In the genomic region with DNA sequence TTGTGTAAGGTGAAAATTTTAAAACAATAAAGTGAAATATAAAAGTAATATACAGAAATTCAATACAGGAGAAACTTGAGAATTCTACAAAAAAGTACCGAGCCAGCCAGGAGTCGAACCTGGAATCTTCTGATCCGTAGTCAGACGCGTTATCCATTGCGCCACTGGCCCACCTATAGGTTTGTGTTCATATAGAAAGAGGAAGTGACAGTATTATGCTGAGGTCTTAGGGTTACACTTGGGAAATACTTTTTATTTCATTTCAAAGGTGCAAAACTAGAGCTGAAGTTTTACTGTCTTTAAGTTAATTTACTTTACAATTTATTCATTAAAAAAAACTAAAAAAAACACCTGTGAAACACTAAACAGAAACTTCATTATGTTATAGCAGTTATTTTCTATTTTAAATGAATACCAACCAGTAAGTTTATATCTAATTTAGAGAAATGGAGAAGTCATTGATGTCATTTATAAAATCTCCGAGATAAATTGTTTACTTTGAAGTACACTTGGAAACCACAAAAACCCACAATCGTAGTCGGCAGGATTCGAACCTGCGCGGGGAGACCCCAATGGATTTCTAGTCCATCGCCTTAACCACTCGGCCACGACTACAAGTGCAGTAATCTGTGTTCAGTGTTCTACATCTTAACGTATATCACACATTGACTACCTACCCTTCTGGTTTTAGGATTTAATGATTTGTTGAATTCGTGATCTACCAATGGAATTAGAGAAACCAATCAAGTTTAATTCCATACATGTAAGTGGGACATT, we compare ENCODE assay signal across 8 mouse cellular contexts. TPM values are rescaled to one million over a fixed set of nuclear protein-coding genes. Genes with fewer than 3 reads are reported as not detected.
DNase-seq lines count a peak whose midpoint lies in the region; ATAC-seq and TF ChIP-seq lines count a peak whose summit lies in the region.

No protein-coding gene starts in this region.

- peak overlapping the region; percentile 61 for H3K4me2 ChIP-seq in heart, embryonic 11.5 days

- ATAC-seq in heart, embryonic 11.5 days (replicated peaks; ENCODE audit: insufficient number of reproducible peaks, low FRiP score, low TSS enrichment): peak; percentile 82

- H3K4me3 ChIP-seq in E14TG2a.4 (replicated peaks; ENCODE audit: low read length): peak overlapping the region; percentile 76
- H3K4me3 ChIP-seq in heart, embryonic 11.5 days (ENCODE audit: low read depth, low read length): peak overlapping the region; percentile 33
- no peak overlapping the region for H3K4me3 ChIP-seq in layer of hippocampus, adult 2 months

- no peak for TF ChIP-seq CTCF in E14TG2a.4 (conservative IDR thresholded peaks at IDR 0.05; ENCODE audit: low read length)
- TF ChIP-seq CTCF in layer of hippocampus, adult 2 months (conservative IDR thresholded peaks at IDR 0.05): no peak

- H3K36me3 ChIP-seq in E14TG2a.4 (ENCODE audit: insufficient read depth, low read length): no peaks in the 10 kb centered on the region
- H3K36me3 ChIP-seq in heart, embryonic 11.5 days (ENCODE audit: control insufficient read depth, insufficient read depth, low read length): no peaks in the 10 kb centered on the region

- H3K27ac ChIP-seq in heart, embryonic 11.5 days (ENCODE audit: low read depth, low read length): no peak overlapping the region
- no peak overlapping the region for H3K27ac ChIP-seq in layer of hippocampus, adult 2 months

- no peak overlapping the region for H3K9ac ChIP-seq in heart, embryonic 11.5 days (ENCODE audit: low read depth, low read length)

- DNase-seq in 416B (ENCODE audit: low read depth): peak; percentile 83
- peak; percentile 96 for DNase-seq in embryo, embryonic 10.5 days (ENCODE audit: low spot score)
- DNase-seq in layer of hippocampus, adult 2 months (ENCODE audit: low spot score in 2 of 2): peak; percentile 57 to 74
- DNase-seq in lung, postnatal 10 days: peak; percentile 41
- DNase-seq in right cerebral cortex, postnatal 4 days: peak; percentile 64
- no peak for DNase-seq in gastrocnemius, postnatal 14 days

- intact Hi-C loops in gastrocnemius, postnatal 14 days (cut with DNase I; ENCODE audit: low total_unique reads): no loop called here

- H3K9me3 ChIP-seq in E14TG2a.4 (ENCODE audit: low read length): no peaks in the 10 kb centered on the region
- H3K9me3 ChIP-seq in heart, embryonic 11.5 days (replicated peaks; ENCODE audit: control insufficient read depth, low read length): no peaks in the 10 kb centered on the region

- no peaks in the 10 kb centered on the region for H3K27me3 ChIP-seq in E14TG2a.4 (ENCODE audit: insufficient read depth, low read length)
- no peaks in the 10 kb centered on the region for H3K27me3 ChIP-seq in heart, embryonic 11.5 days (ENCODE audit: control insufficient read depth, insufficient read depth, low read length)

- H3K4me1 ChIP-seq in E14TG2a.4 (replicated peaks; ENCODE audit: low read depth, low read length): peaks cover 71% of the 10 kb centered on the region
- peaks cover 9% of the 10 kb centered on the region for H3K4me1 ChIP-seq in heart, embryonic 11.5 days (ENCODE audit: control insufficient read depth, insufficient read depth, low read length)

- WGBS in heart, embryonic 11.5 days (ENCODE audit: insufficient replicate concordance): 1% methylated on average over 17 of the region's 17 CpGs

RNA-seq across cellular contexts. Expression of gene Btn2a2, which starts 12.0 kb away (rescaled TPM):
- polyA plus RNA-seq in heart, embryonic 11.5 days (2014; fragmentation: Nextera tagmentation; extraction: Ambion mirVana): 0.59 and 0.80 TPM in 2 replicates
- total RNA-seq in layer of hippocampus, adult 2 months (2021): under 1 TPM; 0.49 to 0.52 TPM
- total RNA-seq in gastrocnemius, postnatal 14 days (2021): not detected

RNA-seq across cellular contexts. Expression of gene Hist1h4h, which starts 30.2 kb away (rescaled TPM):
- polyA plus RNA-seq in heart, embryonic 11.5 days (2014; fragmentation: Nextera tagmentation; extraction: Ambion mirVana): 2.1 and 3.4 TPM in 2 replicates
- 100 to 1,000 TPM; 333 to 344 TPM for total RNA-seq in layer of hippocampus, adult 2 months (2021)
- total RNA-seq in gastrocnemius, postnatal 14 days (2021): 100 to 1,000 TPM; 281 to 294 TPM

RNA-seq across cellular contexts. Expression of gene Hist1h2af, which starts 33.1 kb away (rescaled TPM):
- polyA plus RNA-seq in heart, embryonic 11.5 days (2014; fragmentation: Nextera tagmentation; extraction: Ambion mirVana): 1.4 and 2.3 TPM in 2 replicates
- 10 to 100 TPM in 1 of 2 experiments, 1 to 10 TPM in 1; 6.9 to 12.2 TPM for total RNA-seq in layer of hippocampus, adult 2 months (2021)
- 10 to 100 TPM; 61.2 to 77.1 TPM for total RNA-seq in gastrocnemius, postnatal 14 days (2021)

RNA-seq across cellular contexts. Expression of gene Hist1h3g, which starts 34.6 kb away (rescaled TPM):
- 2.8 and 3.1 TPM in 2 replicates for polyA plus RNA-seq in heart, embryonic 11.5 days (2014; fragmentation: Nextera tagmentation; extraction: Ambion mirVana)
- total RNA-seq in layer of hippocampus, adult 2 months (2021): 1 to 10 TPM; 3.6 to 5.5 TPM
- 10 to 100 TPM; 19.9 to 21.2 TPM for total RNA-seq in gastrocnemius, postnatal 14 days (2021)

RNA-seq across cellular contexts. Expression of gene Btn1a1, which starts 34.9 kb away (rescaled TPM):
- 0.97 and 1.7 TPM in 2 replicates for polyA plus RNA-seq in heart, embryonic 11.5 days (2014; fragmentation: Nextera tagmentation; extraction: Ambion mirVana)
- total RNA-seq in layer of hippocampus, adult 2 months (2021): not detected
- not detected for total RNA-seq in gastrocnemius, postnatal 14 days (2021)

Comparison
In these comparisons a context has a peak if more than half of its experiments do, and no peak if none do; other contexts are left out.
1. RNA of gene Hist1h2af, which starts 33.1 kb away (total RNA-seq): 61.2 to 77.1 TPM in gastrocnemius, postnatal 14 days; 6.9 to 12.2 TPM in layer of hippocampus, adult 2 months; every median in the first group is over 4 times any median in the second.